Mouse (Mus musculus) right cerebral cortex, postnatal 14 days (tissue): ENCODE measurements around the gene Kdm4a.
A peak's percentile ranks its signal among the peaks of the same experiment; 100 is the strongest.

Experiments
- DNase-seq: peaks from one replicate; pipeline ENCODE4 v3.0.0; 2022

Kdm4a gene

GRCm38 (mm10) chr4:118109649-118110048, 70.2 kb downstream of the Kdm4a start:
- no peak for DNase-seq

GRCm38 (mm10) chr4:118108779-118109178, 71.1 kb downstream of the Kdm4a start:
- no peak for DNase-seq

GRCm38 (mm10) chr4:118105256-118106053, 74.4 kb downstream of the Kdm4a start:
- no peak for DNase-seq

- no peak for DNase-seq
Measured at GRCm38 (mm10) chr4:118103280-118103830, 76.5 kb downstream of the Kdm4a start.

- DNase-seq, result no peak
Measured at GRCm38 (mm10) chr4:118101497-118101896, 78.3 kb downstream of the Kdm4a start.

GRCm38 (mm10) chr4:118099637-118100364, 80.0 kb downstream of the Kdm4a start:
- DNase-seq, result no peak

GRCm38 (mm10) chr4:118098571-118098970, 81.3 kb downstream of the Kdm4a start:
- no peak for DNase-seq

- DNase-seq, result no peak
Measured at GRCm38 (mm10) chr4:118096069-118096468, 83.8 kb downstream of the Kdm4a start.

- no peak for DNase-seq
Measured at GRCm38 (mm10) chr4:118092784-118093457, 86.9 kb downstream of the Kdm4a start.

GRCm38 (mm10) chr4:118090449-118090848, 89.4 kb downstream of the Kdm4a start:
- no peak for DNase-seq

GRCm38 (mm10) chr4:118089939-118090338, 89.9 kb downstream of the Kdm4a start:
- peak; percentile 31 for DNase-seq

GRCm38 (mm10) chr4:118088771-118089170, 91.1 kb downstream of the Kdm4a start:
- DNase-seq, result no peak
